19 mouse cellular contexts compared by ENCODE assay signal in genomic region chr5:125925856-125926497, GRCm38 (mm10).
DNase-seq lines count a peak whose midpoint lies in the region; ATAC-seq and TF ChIP-seq lines count a peak whose summit lies in the region.
"Had no signal": no experiment of that assay in that cellular context is flagged by ENCODE, and none has a peak within 500 bp of the region (broad histone marks: within the 10 kb centered on the region; RNA-seq: fewer than 3 reads in every experiment).

No protein-coding gene starts in this region.

- no peak for TF ChIP-seq CTCF in cerebellum, adult 2 months (IDR thresholded peaks at IDR 0.05; ENCODE audit: borderline replicate concordance, insufficient read depth, low read depth, low read length)
- no peak for TF ChIP-seq CTCF in forebrain, postnatal 0 days (IDR thresholded peaks at IDR 0.05; ENCODE audit: low read depth)

- WGBS in cerebellum, adult 2 months = 10% methylated on average over 7 of the region's 7 CpGs
- 44% methylated on average over 7 of the region's 7 CpGs for WGBS in forebrain, postnatal 0 days
- WGBS in forebrain, embryonic 15.5 days = 47% methylated on average over 7 of the region's 7 CpGs

- no peaks in the 10 kb centered on the region for H3K36me3 ChIP-seq in forebrain, postnatal 0 days (ENCODE audit: insufficient read depth)
- H3K36me3 ChIP-seq in forebrain, embryonic 15.5 days = no peaks in the 10 kb centered on the region
- H3K36me3 ChIP-seq: embryonic facial prominence, embryonic 15.5 days; kidney, embryonic 15.5 days; limb, embryonic 12.5 days had no signal

- peak; percentile 74 for ATAC-seq in forebrain, postnatal 0 days
- ATAC-seq in forebrain, embryonic 15.5 days (replicated peaks) = no peak
- ATAC-seq: lung, postnatal 0 days had no signal

- no peaks in the 10 kb centered on the region; the same call in 1 of the 2 replicates for H3K27me3 ChIP-seq in cerebellum, adult 2 months (ENCODE audit: control insufficient read depth, insufficient read depth, low read length)
- no peaks in the 10 kb centered on the region; the same call in 1 of the 2 replicates for H3K27me3 ChIP-seq in forebrain, postnatal 0 days (ENCODE audit: insufficient read depth, low read length)
- no peaks in the 10 kb centered on the region for H3K27me3 ChIP-seq in forebrain, embryonic 15.5 days
- H3K27me3 ChIP-seq: embryonic facial prominence, embryonic 15.5 days; kidney, embryonic 15.5 days; limb, embryonic 12.5 days; megakaryocyte, embryonic 14.5 days had no signal

- no peaks in the 10 kb centered on the region for H3K9me3 ChIP-seq in forebrain, postnatal 0 days (ENCODE audit: low read length)
- no peaks in the 10 kb centered on the region for H3K9me3 ChIP-seq in forebrain, embryonic 15.5 days
- H3K9me3 ChIP-seq: embryonic facial prominence, embryonic 15.5 days; kidney, embryonic 15.5 days; limb, embryonic 12.5 days had no signal

- DNase-seq in cerebellum, adult 2 months = peak; percentile 13 to 42
- no peak for DNase-seq in cerebellum, adult 8-10 months
- peak; percentile 62 for DNase-seq in forebrain, postnatal 0 days
- DNase-seq in right cerebral cortex, postnatal 10 days (ENCODE audit: low spot score in 2 of 2) = peak; percentile 41 to 58
- DNase-seq in right cerebral cortex, postnatal 36 days (ENCODE audit: low spot score in 2 of 2) = no peak
- DNase-seq in lung, postnatal 14 days = no peak
- DNase-seq in urinary bladder, postnatal 25 days (ENCODE audit: low spot score) = no peak
- DNase-seq: adrenal gland, postnatal 10 days; gastrocnemius, postnatal 10 days; heart, adult 2 months; layer of hippocampus, postnatal 36 days; right cerebral cortex, adult 18-20 months had no signal

- no peak for TF ChIP-seq POLR2A in cerebellum, adult 2 months (IDR thresholded peaks at IDR 0.05; ENCODE audit: borderline replicate concordance, insufficient read depth, low read length)

- no peak overlapping the region for H3K4me2 ChIP-seq in forebrain, postnatal 0 days (ENCODE audit: low read depth)
- H3K4me2 ChIP-seq in forebrain, embryonic 15.5 days (replicated peaks) = no peak overlapping the region
- H3K4me2 ChIP-seq: embryonic facial prominence, embryonic 15.5 days; kidney, embryonic 15.5 days; limb, embryonic 12.5 days had no signal

- H3K4me3 ChIP-seq in cerebellum, adult 2 months (replicated peaks; ENCODE audit: insufficient read depth, low read depth, low read length) = no peak overlapping the region
- H3K4me3 ChIP-seq in forebrain, postnatal 0 days (ENCODE audit: low read depth, low read length) = no peak overlapping the region
- no peak overlapping the region for H3K4me3 ChIP-seq in forebrain, embryonic 15.5 days
- H3K4me3 ChIP-seq: embryonic facial prominence, embryonic 15.5 days; heart, adult 2 months; kidney, embryonic 15.5 days; limb, embryonic 12.5 days; megakaryocyte, embryonic 14.5 days had no signal

- H3K27ac ChIP-seq in cerebellum, adult 2 months (ENCODE audit: insufficient read depth, low read length) = no peak overlapping the region
- no peak overlapping the region; the same call in 1 of the 2 replicates for H3K27ac ChIP-seq in forebrain, postnatal 0 days (ENCODE audit: low read depth, low read length)
- no peak overlapping the region for H3K27ac ChIP-seq in forebrain, embryonic 15.5 days (replicated peaks)
- H3K27ac ChIP-seq: embryonic facial prominence, embryonic 15.5 days; heart, adult 2 months; kidney, embryonic 15.5 days; limb, embryonic 12.5 days; liver, embryonic 14.5 days had no signal

- H3K4me1 ChIP-seq in cerebellum, adult 2 months (ENCODE audit: control insufficient read depth, insufficient read depth, low read length) = peaks cover 5% of the 10 kb centered on the region
- no peaks in the 10 kb centered on the region for H3K4me1 ChIP-seq in forebrain, postnatal 0 days (ENCODE audit: insufficient read depth)
- H3K4me1 ChIP-seq in forebrain, embryonic 15.5 days = peaks cover 7% of the 10 kb centered on the region
- H3K4me1 ChIP-seq: embryonic facial prominence, embryonic 15.5 days; kidney, embryonic 15.5 days; limb, embryonic 12.5 days; megakaryocyte, embryonic 14.5 days had no signal

- no peak overlapping the region for H3K9ac ChIP-seq in forebrain, postnatal 0 days
- no peak overlapping the region for H3K9ac ChIP-seq in forebrain, embryonic 15.5 days (replicated peaks)
- H3K9ac ChIP-seq: embryonic facial prominence, embryonic 15.5 days; kidney, embryonic 15.5 days; limb, embryonic 12.5 days; liver, embryonic 14.5 days had no signal

Comparison
In these comparisons a context has a peak if more than half of its experiments do, and no peak if none do; other contexts are left out.
1. DNase-seq: peak in cerebellum, adult 2 months (2 of 2), forebrain, postnatal 0 days (single experiment) and right cerebral cortex, postnatal 10 days (2 of 2); none in cerebellum, adult 8-10 months (single experiment), right cerebral cortex, postnatal 36 days (0 of 2), lung, postnatal 14 days (single experiment) and urinary bladder, postnatal 25 days (single experiment).